Mouse (Mus musculus) spleen, adult 12 weeks (tissue): ENCODE measurements around the gene Dhps.

Experiments used
- DNase-seq: peaks from one replicate; pipeline ENCODE4 v3.0.0; 2022; ENCODE audit warnings: low spot score

Gene Dhps

GRCm38 (mm10) chr8:85071514-85072281 is at the start of gene Dhps:
Dhps (plus strand) TSS chr8:85071757.
- DNase-seq: peak; percentile 73

- DNase-seq: no peak
Observed at GRCm38 (mm10) chr8:85023846-85024245, 47.7 kb upstream of the Dhps start.

GRCm38 (mm10) chr8:85025098-85025932 is 46.2 kb upstream of the Dhps start, which contains the start of gene Asna1:
Asna1 (minus strand) TSS chr8:85025281.
- DNase-seq: peak; percentile 66

- DNase-seq: peak; percentile 95
Observed at GRCm38 (mm10) chr8:85026670-85027515, 44.7 kb upstream of the Dhps start, which contains the start of gene Trir. Trir (plus strand) TSS chr8:85026823.

- peak; percentile 14 for DNase-seq
Observed at GRCm38 (mm10) chr8:85027516-85027855, 44.1 kb upstream of the Dhps start.

GRCm38 (mm10) chr8:85027922-85028321 is 43.6 kb upstream of the Dhps start:
- no peak for DNase-seq

- DNase-seq: no peak
Observed at GRCm38 (mm10) chr8:85029271-85029670, 42.3 kb upstream of the Dhps start.

GRCm38 (mm10) chr8:85032622-85033311 is 38.8 kb upstream of the Dhps start:
- no peak for DNase-seq

GRCm38 (mm10) chr8:85033867-85034266 is 37.7 kb upstream of the Dhps start:
- no peak for DNase-seq

GRCm38 (mm10) chr8:85034764-85035163 is 36.8 kb upstream of the Dhps start:
- peak; percentile 46 for DNase-seq

- no peak for DNase-seq
Observed at GRCm38 (mm10) chr8:85035165-85035727, 36.3 kb upstream of the Dhps start.

GRCm38 (mm10) chr8:85035728-85036310 is 35.7 kb upstream of the Dhps start:
- DNase-seq: peak; percentile 14

GRCm38 (mm10) chr8:85036381-85036717 is 35.2 kb upstream of the Dhps start:
- no peak for DNase-seq

- DNase-seq: peak; percentile 80
Observed at GRCm38 (mm10) chr8:85036718-85037365, 34.7 kb upstream of the Dhps start, which contains the start of gene Tnpo2. Tnpo2 (plus strand) TSS chr8:85036915.

- no peak for DNase-seq
Observed at GRCm38 (mm10) chr8:85037366-85037680, 34.2 kb upstream of the Dhps start.

- peak; percentile 26 for DNase-seq
Observed at GRCm38 (mm10) chr8:85037681-85038531, 33.7 kb upstream of the Dhps start.

- DNase-seq: no peak
Observed at GRCm38 (mm10) chr8:85043619-85044018, 27.9 kb upstream of the Dhps start.

- no peak for DNase-seq
Observed at GRCm38 (mm10) chr8:85057367-85057766, 14.2 kb upstream of the Dhps start.

- peak; percentile 78 for DNase-seq
Observed at GRCm38 (mm10) chr8:85059879-85060616, 11.5 kb upstream of the Dhps start, which contains the start of gene Fbxw9. Fbxw9 (plus strand) TSS chr8:85060055.
